Mouse (Mus musculus) macrophage (primary cell): ENCODE results near the gene Mre11a. TPM values are rescaled to one million over a fixed set of nuclear protein-coding genes. Genes with fewer than 3 reads are reported as not detected.

ENCODE experiments used
- H3K27ac ChIP-seq: fragments of 350-480 bp; formaldehyde crosslinking; 2 replicates; pipeline ENCODE4 v1.9.0; 2021
- H3K36me3 ChIP-seq: fragments of 350-480 bp; formaldehyde crosslinking; 2 replicates; pipeline ENCODE4 v1.9.0; 2021; ENCODE audit errors: inconsistent target
- H3K4me3 ChIP-seq: fragments of 350-480 bp; formaldehyde crosslinking; 2 replicates; pipeline ENCODE4 v1.9.0; 2021; ENCODE audit errors: inconsistent target
- H3K79me2 ChIP-seq: fragments of 350-480 bp; formaldehyde crosslinking; 2 replicates; pipeline ENCODE4 v1.9.0; 2021; ENCODE audit errors: inconsistent target
- WGBS: methylation state at CpG from one replicate; pipeline ENCODE4 v1.1.7; 2026; ENCODE audit warnings: inconsistent platforms; ENCODE audit not compliant: missing documents; 5-methylcytosine and 5-hydroxymethylcytosine counted together
- polyA plus RNA-seq: library from polyadenylated mRNA; stranded (reverse); fragments of 250-400 nt; gene quantifications from 3 replicates; pipeline ENCODE4 v1.2.4, GENCODE M21; 2018; ENCODE audit warnings: inconsistent platforms

Gene Mre11a
- polyA plus RNA-seq, 1 experiment from 2014 or later: 12.2 TPM

GRCm38 (mm10) chr9:14843311-14843857, 58.9 kb downstream of the Mre11a start:
- Histone ChIP-seq H3K4me3 (no peak overlapping the region), H3K36me3 (no peaks in the 10 kb centered on the region), H3K27ac (no peak overlapping the region), H3K79me2 (no peaks in the 10 kb centered on the region)
- 100% methylated on average over 6 of the region's 6 CpGs for WGBS

DNA sequence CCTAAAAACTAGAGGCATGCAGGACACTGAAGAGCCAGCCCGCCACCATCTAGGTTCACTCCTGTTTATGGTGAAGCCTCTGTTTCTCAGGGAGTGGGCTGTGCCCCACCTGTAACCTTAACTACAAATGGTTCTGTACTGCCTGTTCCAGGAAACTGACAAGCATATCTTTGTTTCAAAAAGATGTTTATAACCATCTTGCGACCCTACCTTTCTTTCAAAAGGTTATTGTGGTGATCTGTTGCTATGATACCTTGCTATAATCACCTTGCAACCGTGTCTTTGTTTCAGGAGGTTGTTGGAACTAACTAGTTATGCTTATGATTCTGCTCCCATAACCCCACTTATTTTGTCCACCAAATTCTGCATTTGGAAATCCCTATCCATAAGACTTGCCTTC, 59.4 kb downstream of the Mre11a start:
- H3K4me3 ChIP-seq: no peak overlapping the region
- no peak overlapping the region for H3K27ac ChIP-seq
- H3K36me3 ChIP-seq: no peaks in the 10 kb centered on the region
- no peaks in the 10 kb centered on the region for H3K79me2 ChIP-seq
- 100% methylated on average over 3 of the region's 3 CpGs for WGBS

GRCm38 (mm10) chr9:14846428-14846827, 62.0 kb downstream of the Mre11a start:
- H3K36me3 ChIP-seq: no peaks in the 10 kb centered on the region
- H3K79me2 ChIP-seq: no peaks in the 10 kb centered on the region
- no peak overlapping the region for H3K4me3 ChIP-seq
- WGBS: 68% methylated on average over 5 of the region's 5 CpGs
- H3K27ac ChIP-seq: no peak overlapping the region

DNA sequence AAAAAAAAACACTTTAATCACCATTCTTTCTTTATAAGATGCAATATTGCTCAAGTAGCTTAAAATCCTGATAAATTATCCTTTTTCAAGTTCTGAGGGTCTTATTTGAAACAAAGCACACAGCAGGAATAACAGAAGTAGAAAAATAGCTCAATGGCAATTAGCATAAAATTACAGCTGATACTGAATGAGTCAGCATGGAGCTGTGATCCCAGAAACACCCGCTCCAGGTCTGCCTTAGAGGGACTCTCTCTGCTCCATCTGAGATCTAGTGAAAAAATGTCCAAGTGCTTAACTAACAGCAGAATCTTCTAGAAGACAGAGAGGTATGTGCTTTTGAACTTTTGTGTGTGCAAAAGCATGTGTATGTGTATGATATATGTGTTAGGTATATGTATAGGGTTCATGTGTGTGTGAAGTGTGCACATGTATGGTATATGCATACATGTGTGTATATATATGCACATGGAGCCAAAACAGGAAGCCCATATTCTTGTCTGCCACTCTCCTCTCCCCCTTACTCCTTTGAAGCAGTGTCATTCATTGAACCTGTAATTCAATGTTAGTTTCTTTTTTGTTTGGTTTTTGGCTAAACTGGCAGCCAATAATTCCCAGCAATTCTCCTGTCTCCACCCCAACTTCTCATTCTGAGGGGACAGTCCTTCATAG, 63.9 kb downstream of the Mre11a start:
- H3K4me3 ChIP-seq: no peak overlapping the region
- 65% methylated on average over 1 of the region's 1 CpGs for WGBS

GRCm38 (mm10) chr9:14854585-14854984, 70.1 kb downstream of the Mre11a start:
- WGBS: 91% methylated on average over 4 of the region's 4 CpGs
- no peaks in the 10 kb centered on the region for H3K79me2 ChIP-seq
- no peak overlapping the region for H3K4me3 ChIP-seq
- H3K27ac ChIP-seq: no peak overlapping the region
- no peaks in the 10 kb centered on the region for H3K36me3 ChIP-seq

More for the DNA sequence above, 63.9 kb downstream of the Mre11a start:
- Histone ChIP-seq H3K36me3 (no peaks in the 10 kb centered on the region), H3K27ac (no peak overlapping the region), H3K79me2 (no peaks in the 10 kb centered on the region)

GRCm38 (mm10) chr9:14856922-14857654, 72.6 kb downstream of the Mre11a start:
- WGBS: 45% methylated on average over 4 of the region's 4 CpGs
- Histone ChIP-seq H3K4me3 (no peak overlapping the region), H3K27ac (no peak overlapping the region), H3K79me2 (no peaks in the 10 kb centered on the region), H3K36me3 (no peaks in the 10 kb centered on the region)

GRCm38 (mm10) chr9:14858170-14858706, 73.8 kb downstream of the Mre11a start:
- Histone ChIP-seq H3K27ac (no peak overlapping the region), H3K79me2 (no peaks in the 10 kb centered on the region), H3K36me3 (no peaks in the 10 kb centered on the region), H3K4me3 (no peak overlapping the region)
- WGBS: 74% methylated on average over 7 of the region's 7 CpGs

GRCm38 (mm10) chr9:14858782-14859181, 74.3 kb downstream of the Mre11a start:
- H3K36me3 ChIP-seq: no peaks in the 10 kb centered on the region
- no peak overlapping the region for H3K4me3 ChIP-seq
- 88% methylated on average over 2 of the region's 3 CpGs for WGBS
- no peak overlapping the region for H3K27ac ChIP-seq
- no peaks in the 10 kb centered on the region for H3K79me2 ChIP-seq

- WGBS: 5% methylated on average over 47 of the region's 47 CpGs
Observed at GRCm38 (mm10) chr9:14859868-14860639, 75.6 kb downstream of the Mre11a start, which contains the start of gene Gpr83. Gene Gpr83, plus strand, starts transcription at chr9:14860210.

DNA sequence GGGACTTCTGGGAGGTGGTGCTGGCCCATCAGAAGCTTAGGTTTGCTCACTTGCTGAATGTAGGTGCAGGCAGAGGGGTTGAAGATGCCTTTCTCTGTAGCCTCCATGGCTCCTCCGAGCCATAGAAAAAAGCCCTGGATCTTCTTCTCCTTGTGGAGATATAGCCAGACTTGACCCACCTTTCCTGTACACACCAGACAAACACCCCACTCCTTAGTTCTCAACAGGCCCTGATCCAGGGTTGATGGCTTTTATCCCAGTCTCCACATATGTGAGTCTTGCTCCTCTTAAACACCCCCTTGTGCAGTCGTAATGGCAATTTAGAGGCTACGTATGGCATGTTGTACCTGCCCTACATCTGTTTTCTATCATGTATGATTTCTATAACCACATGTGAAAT, 78.7 kb downstream of the Mre11a start:
- 91% methylated on average over 3 of the region's 3 CpGs for WGBS
- no peak overlapping the region for H3K4me3 ChIP-seq
- H3K27ac ChIP-seq: no peak overlapping the region
- H3K36me3 ChIP-seq: no peaks in the 10 kb centered on the region
- no peaks in the 10 kb centered on the region for H3K79me2 ChIP-seq

More at GRCm38 (mm10) chr9:14859868-14860639, 75.6 kb downstream of the Mre11a start, which contains the start of gene Gpr83:
- Histone ChIP-seq H3K4me3 (no peak within 1 kb of the TSS), H3K79me2 (no peaks in the 10 kb centered on the region), H3K36me3 (no peaks in the 10 kb centered on the region), H3K27ac (no peak within 1 kb of the TSS)

DNA sequence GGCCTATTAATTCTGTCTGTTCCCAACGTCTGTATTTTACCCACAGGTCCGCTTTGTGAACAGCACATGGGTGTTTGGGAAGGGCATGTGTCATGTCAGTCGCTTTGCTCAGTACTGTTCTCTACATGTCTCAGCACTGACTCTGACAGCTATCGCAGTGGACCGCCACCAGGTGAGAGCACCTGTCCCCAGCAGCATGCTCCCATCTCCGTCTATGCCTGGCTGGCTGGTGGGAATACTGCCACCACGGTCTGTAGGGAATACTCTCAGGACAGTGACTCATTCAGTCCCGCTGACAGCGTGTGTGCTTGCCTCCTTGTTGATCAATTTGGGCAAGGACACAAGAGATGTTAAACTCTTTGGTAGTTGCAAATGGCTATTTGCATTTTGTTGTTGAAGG, 80.3 kb downstream of the Mre11a start:
- H3K27ac ChIP-seq: no peak overlapping the region
- WGBS: 86% methylated on average over 9 of the region's 9 CpGs
- no peaks in the 10 kb centered on the region for H3K36me3 ChIP-seq

DNA sequence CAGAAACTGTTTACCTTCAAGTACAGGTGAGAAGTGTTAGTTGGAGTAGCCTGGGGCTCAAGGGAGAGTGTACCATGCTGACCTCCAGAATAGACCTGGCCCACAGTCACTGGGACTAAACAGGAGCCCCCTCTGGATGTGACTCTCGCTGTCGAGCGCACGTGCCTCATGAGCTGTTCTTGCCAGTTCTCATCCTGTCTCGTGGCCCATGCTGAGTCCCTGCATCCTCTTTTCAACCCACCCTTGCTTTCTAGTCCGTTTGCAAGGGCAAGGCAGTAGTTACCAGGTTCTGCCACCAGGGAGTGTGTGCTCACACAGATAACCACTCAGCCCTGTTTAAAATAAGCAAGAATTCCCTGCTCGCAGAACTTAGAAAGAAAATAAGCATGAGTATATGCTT, 82.5 kb downstream of the Mre11a start:
- H3K27ac ChIP-seq: no peak overlapping the region
- WGBS: 10% methylated on average over 7 of the region's 7 CpGs
- H3K36me3 ChIP-seq: no peaks in the 10 kb centered on the region
- no peak overlapping the region for H3K4me3 ChIP-seq
- no peaks in the 10 kb centered on the region for H3K79me2 ChIP-seq

More for the DNA sequence above, 80.3 kb downstream of the Mre11a start:
- Histone ChIP-seq H3K4me3 (no peak overlapping the region), H3K79me2 (no peaks in the 10 kb centered on the region)

GRCm38 (mm10) chr9:14868326-14868725, 83.9 kb downstream of the Mre11a start:
- H3K36me3 ChIP-seq: no peaks in the 10 kb centered on the region
- no peak overlapping the region for H3K4me3 ChIP-seq
- 98% methylated on average over 7 of the region's 8 CpGs for WGBS
- no peak overlapping the region for H3K27ac ChIP-seq
- H3K79me2 ChIP-seq: no peaks in the 10 kb centered on the region

- 79% methylated on average over 2 of the region's 2 CpGs for WGBS
- Histone ChIP-seq H3K79me2 (no peaks in the 10 kb centered on the region), H3K36me3 (no peaks in the 10 kb centered on the region), H3K4me3 (no peak overlapping the region), H3K27ac (no peak overlapping the region)
Observed at GRCm38 (mm10) chr9:14870377-14870776, 85.9 kb downstream of the Mre11a start.
